Mouse (Mus musculus): ENCODE data around the gene Stox2. TPM values are rescaled to one million over a fixed set of nuclear protein-coding genes. Genes with fewer than 3 reads are reported as not detected.

Gene Stox2
- polyA plus RNA-seq, 1 experiment, result 2.2 TPM

- Histone ChIP-seq H3K4me3 (ENCODE audit: insufficient read depth, low read depth, low read length) (no peak overlapping the region), H3K36me3 (ENCODE audit: control insufficient read depth, insufficient read depth, low read length) (no peaks in the 10 kb centered on the region), H3K4me1 (ENCODE audit: control insufficient read depth, insufficient read depth, low read length) (no peaks in the 10 kb centered on the region), H3K27ac (ENCODE audit: insufficient read depth, low read depth, low read length) (no peak overlapping the region), H3K27me3 (replicated peaks; ENCODE audit: control insufficient read depth, insufficient read depth, low read length) (no peaks in the 10 kb centered on the region)
- WGBS, result 61% methylated on average over 9 of the region's 9 CpGs
- no peak for TF ChIP-seq CTCF (conservative IDR thresholded peaks at IDR 0.05; ENCODE audit: insufficient read depth, insufficient read length, low read depth, low read length)
- TF ChIP-seq POLR2A (IDR thresholded peaks at IDR 0.05; ENCODE audit: low read depth, low read length), result no peak
- no peak for DNase-seq
Observed at GRCm38 (mm10) chr8:47212124-47212523, 234.0 kb downstream of the Stox2 start.

GRCm38 (mm10) chr8:47211226-47211625 is 234.9 kb downstream of the Stox2 start:
- H3K27me3 ChIP-seq (replicated peaks; ENCODE audit: control insufficient read depth, insufficient read depth, low read length), result no peaks in the 10 kb centered on the region
- WGBS, result 67% methylated on average over 9 of the region's 9 CpGs
- H3K4me3 ChIP-seq (ENCODE audit: insufficient read depth, low read depth, low read length), result no peak overlapping the region
- no peak overlapping the region for H3K27ac ChIP-seq (ENCODE audit: insufficient read depth, low read depth, low read length)
- TF ChIP-seq CTCF (conservative IDR thresholded peaks at IDR 0.05; ENCODE audit: insufficient read depth, insufficient read length, low read depth, low read length) (no peak), POLR2A (IDR thresholded peaks at IDR 0.05; ENCODE audit: low read depth, low read length) (no peak)
- no peak for DNase-seq
- H3K4me1 ChIP-seq (ENCODE audit: control insufficient read depth, insufficient read depth, low read length), result no peaks in the 10 kb centered on the region
- no peaks in the 10 kb centered on the region for H3K36me3 ChIP-seq (ENCODE audit: control insufficient read depth, insufficient read depth, low read length)

- Histone ChIP-seq H3K27me3 (replicated peaks; ENCODE audit: control insufficient read depth, insufficient read depth, low read length) (no peaks in the 10 kb centered on the region; the same call in 1 of the 2 replicates), H3K27ac (ENCODE audit: insufficient read depth, low read depth, low read length) (no peak overlapping the region), H3K4me3 (ENCODE audit: insufficient read depth, low read depth, low read length) (no peak overlapping the region), H3K4me1 (ENCODE audit: control insufficient read depth, insufficient read depth, low read length) (no peaks in the 10 kb centered on the region), H3K36me3 (ENCODE audit: control insufficient read depth, insufficient read depth, low read length) (no peaks in the 10 kb centered on the region)
- no peak for DNase-seq
- 88% methylated on average over 4 of the region's 4 CpGs for WGBS
- TF ChIP-seq POLR2A (IDR thresholded peaks at IDR 0.05; ENCODE audit: low read depth, low read length) (no peak), CTCF (conservative IDR thresholded peaks at IDR 0.05; ENCODE audit: insufficient read depth, insufficient read length, low read depth, low read length) (no peak)
Observed at GRCm38 (mm10) chr8:47208246-47208645, 237.9 kb downstream of the Stox2 start.

GRCm38 (mm10) chr8:47206640-47207237 is 239.4 kb downstream of the Stox2 start:
- Histone ChIP-seq H3K36me3 (ENCODE audit: control insufficient read depth, insufficient read depth, low read length) (no peaks in the 10 kb centered on the region), H3K4me1 (ENCODE audit: control insufficient read depth, insufficient read depth, low read length) (no peaks in the 10 kb centered on the region), H3K4me3 (ENCODE audit: insufficient read depth, low read depth, low read length) (no peak overlapping the region), H3K27ac (ENCODE audit: insufficient read depth, low read depth, low read length) (no peak overlapping the region), H3K27me3 (replicated peaks; ENCODE audit: control insufficient read depth, insufficient read depth, low read length) (no peaks in the 10 kb centered on the region; the same call in 1 of the 2 replicates)
- TF ChIP-seq POLR2A (IDR thresholded peaks at IDR 0.05; ENCODE audit: low read depth, low read length) (no peak), CTCF (conservative IDR thresholded peaks at IDR 0.05; ENCODE audit: insufficient read depth, insufficient read length, low read depth, low read length) (no peak)
- DNase-seq, result no peak
- WGBS, result 57% methylated on average over 8 of the region's 8 CpGs

GRCm38 (mm10) chr8:47205472-47205871 is 240.7 kb downstream of the Stox2 start:
- 83% methylated on average over 5 of the region's 5 CpGs for WGBS
- TF ChIP-seq POLR2A (IDR thresholded peaks at IDR 0.05; ENCODE audit: low read depth, low read length), result no peak
- 0 out of 2 replicates have a peak, but pooled peaks have one; percentile 7 for TF ChIP-seq CTCF (conservative IDR thresholded peaks at IDR 0.05; ENCODE audit: insufficient read depth, insufficient read length, low read depth, low read length)
- Histone ChIP-seq H3K27me3 (replicated peaks; ENCODE audit: control insufficient read depth, insufficient read depth, low read length) (no peaks in the 10 kb centered on the region; the same call in 1 of the 2 replicates), H3K4me3 (ENCODE audit: insufficient read depth, low read depth, low read length) (no peak overlapping the region), H3K36me3 (ENCODE audit: control insufficient read depth, insufficient read depth, low read length) (no peaks in the 10 kb centered on the region), H3K4me1 (ENCODE audit: control insufficient read depth, insufficient read depth, low read length) (no peaks in the 10 kb centered on the region), H3K27ac (ENCODE audit: insufficient read depth, low read depth, low read length) (no peak overlapping the region)
- DNase-seq, result no peak

GRCm38 (mm10) chr8:47196391-47196790 is 249.8 kb downstream of the Stox2 start:
- Histone ChIP-seq H3K4me1 (ENCODE audit: control insufficient read depth, insufficient read depth, low read length) (no peaks in the 10 kb centered on the region), H3K4me3 (ENCODE audit: insufficient read depth, low read depth, low read length) (no peak overlapping the region), H3K36me3 (ENCODE audit: control insufficient read depth, insufficient read depth, low read length) (no peaks in the 10 kb centered on the region; the same call in 1 of the 2 replicates), H3K27me3 (replicated peaks; ENCODE audit: control insufficient read depth, insufficient read depth, low read length) (no peaks in the 10 kb centered on the region), H3K27ac (ENCODE audit: insufficient read depth, low read depth, low read length) (no peak overlapping the region)
- TF ChIP-seq CTCF (conservative IDR thresholded peaks at IDR 0.05; ENCODE audit: insufficient read depth, insufficient read length, low read depth, low read length) (no peak), POLR2A (IDR thresholded peaks at IDR 0.05; ENCODE audit: low read depth, low read length) (no peak)
- 86% methylated on average over 1 of the region's 1 CpGs for WGBS
- no peak for DNase-seq

GRCm38 (mm10) chr8:47193321-47193996 is 252.7 kb downstream of the Stox2 start:
- TF ChIP-seq POLR2A (IDR thresholded peaks at IDR 0.05; ENCODE audit: low read depth, low read length) (no peak), CTCF (conservative IDR thresholded peaks at IDR 0.05; ENCODE audit: insufficient read depth, insufficient read length, low read depth, low read length) (no peak)
- no peak for DNase-seq
- Histone ChIP-seq H3K27me3 (replicated peaks; ENCODE audit: control insufficient read depth, insufficient read depth, low read length) (no peaks in the 10 kb centered on the region), H3K4me3 (ENCODE audit: insufficient read depth, low read depth, low read length) (no peak overlapping the region), H3K36me3 (ENCODE audit: control insufficient read depth, insufficient read depth, low read length) (no peaks in the 10 kb centered on the region; the same call in 1 of the 2 replicates), H3K4me1 (ENCODE audit: control insufficient read depth, insufficient read depth, low read length) (no peaks in the 10 kb centered on the region), H3K27ac (ENCODE audit: insufficient read depth, low read depth, low read length) (no peak overlapping the region)
- WGBS, result 93% methylated on average over 29 of the region's 29 CpGs
